In the genomic region with DNA sequence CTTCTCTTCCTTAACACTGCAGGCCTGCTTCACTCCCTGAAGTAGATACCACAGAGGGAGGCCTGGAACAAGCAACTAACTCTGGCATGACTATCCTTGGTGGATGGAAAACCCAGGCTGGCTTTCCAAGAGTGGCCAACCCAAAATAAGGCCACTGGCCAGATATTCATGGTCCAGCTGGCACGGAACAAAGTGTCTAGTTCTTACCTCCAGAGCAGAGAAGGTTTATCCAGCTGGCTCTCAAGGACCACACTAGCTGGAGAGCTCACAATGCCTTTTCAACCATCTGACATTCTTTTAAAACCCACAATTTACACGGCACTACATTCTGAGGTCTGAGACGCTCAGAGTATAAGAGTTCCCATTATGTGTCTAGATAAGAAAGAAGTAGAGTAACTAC, we compare ENCODE assay signal across 11 mouse cellular contexts. TPM values are rescaled to one million over a fixed set of nuclear protein-coding genes. Genes with fewer than 3 reads are reported as not detected.
A peak's percentile ranks its signal among the peaks of the same experiment; 100 is the strongest.
DNase-seq lines count a peak whose midpoint lies in the region; TF ChIP-seq lines count a peak whose summit lies in the region.
"Had no signal": no experiment of that assay in that cellular context is flagged by ENCODE, and none has a peak within 500 bp of the region (broad histone marks: within the 10 kb centered on the region; RNA-seq: fewer than 3 reads in every experiment).

No protein-coding gene starts in this region.

- no peak overlapping the region for H3K9ac ChIP-seq in heart, adult 2 months (ENCODE audit: low read depth, low read length)
- H3K9ac ChIP-seq: hindbrain, embryonic 15.5 days had no signal

- DNase-seq in heart, adult 2 months: peak; percentile 32 to 62
- no peak for DNase-seq in heart, embryonic 10.5 days (ENCODE audit: low spot score)
- DNase-seq in right cerebral cortex, adult 18-20 months: peak; percentile 33
- DNase-seq in right cerebral cortex, postnatal 14 days: no peak
- DNase-seq in gastrocnemius, adult 8-10 months (ENCODE audit: low spot score in 2 of 2): peak; percentile 34 to 47
- DNase-seq in skeletal muscle tissue, adult 2 months (ENCODE audit: low read depth, low spot score): peak; percentile 49
- DNase-seq in embryonic facial prominence, embryonic 10.5 days (ENCODE audit: low spot score): no peak
- no peak for DNase-seq in thymus, postnatal 25 days

- no peak overlapping the region for H3K4me3 ChIP-seq in heart, adult 2 months
- no peak overlapping the region for H3K4me3 ChIP-seq in heart, embryonic 10.5 days
- no peak overlapping the region for H3K4me3 ChIP-seq in embryonic facial prominence, embryonic 10.5 days
- H3K4me3 ChIP-seq: hindbrain, embryonic 15.5 days; megakaryocyte, embryonic 14.5 days had no signal

- no peak for TF ChIP-seq POLR2A in heart, adult 2 months (IDR thresholded peaks at IDR 0.05; ENCODE audit: insufficient read depth, low read depth, low read length)

- H3K9me3 ChIP-seq in heart, embryonic 10.5 days: no peaks in the 10 kb centered on the region
- no peaks in the 10 kb centered on the region for H3K9me3 ChIP-seq in embryonic facial prominence, embryonic 10.5 days
- H3K9me3 ChIP-seq: hindbrain, embryonic 15.5 days had no signal

- no peaks in the 10 kb centered on the region for H3K36me3 ChIP-seq in heart, adult 2 months (ENCODE audit: control insufficient read depth, insufficient read depth, low read length)
- no peaks in the 10 kb centered on the region for H3K36me3 ChIP-seq in heart, embryonic 10.5 days
- H3K36me3 ChIP-seq in embryonic facial prominence, embryonic 10.5 days (replicated peaks): no peaks in the 10 kb centered on the region
- H3K36me3 ChIP-seq: hindbrain, embryonic 15.5 days had no signal

- H3K79me2 ChIP-seq in heart, adult 2 months (replicated peaks; ENCODE audit: control insufficient read depth, insufficient read depth, low read length): no peaks in the 10 kb centered on the region; the same call in none of the 2 replicates

- TF ChIP-seq CTCF in heart, adult 2 months (IDR thresholded peaks at IDR 0.05): no peak

- H3K27ac ChIP-seq in heart, adult 2 months: no peak overlapping the region
- no peak overlapping the region for H3K27ac ChIP-seq in heart, embryonic 10.5 days
- no peak overlapping the region for H3K27ac ChIP-seq in embryonic facial prominence, embryonic 10.5 days (replicated peaks)
- H3K27ac ChIP-seq: hindbrain, embryonic 15.5 days had no signal

- peaks cover 2% of the 10 kb centered on the region for H3K4me1 ChIP-seq in heart, adult 2 months (ENCODE audit: control insufficient read depth, insufficient read depth, low read length)
- no peaks in the 10 kb centered on the region for H3K4me1 ChIP-seq in heart, embryonic 10.5 days
- H3K4me1 ChIP-seq in embryonic facial prominence, embryonic 10.5 days: peaks cover 16% of the 10 kb centered on the region; the same call in 1 of the 2 replicates

- H3K27me3 ChIP-seq in heart, adult 2 months (ENCODE audit: control insufficient read depth, insufficient read depth, low read length): no peaks in the 10 kb centered on the region
- no peaks in the 10 kb centered on the region for H3K27me3 ChIP-seq in heart, embryonic 10.5 days (ENCODE audit: insufficient read depth, poor library complexity, severe bottlenecking)
- no peaks in the 10 kb centered on the region for H3K27me3 ChIP-seq in embryonic facial prominence, embryonic 10.5 days (replicated peaks; ENCODE audit: low read depth, poor library complexity, severe bottlenecking)
- H3K27me3 ChIP-seq: CH12.LX; hindbrain, embryonic 15.5 days; megakaryocyte, embryonic 14.5 days had no signal

- no peak for TF ChIP-seq EP300 in heart, adult 2 months (IDR thresholded peaks at IDR 0.05; ENCODE audit: insufficient read depth, low read depth, low read length)

- WGBS in heart, adult 2 months: 62% methylated on average over 3 of the region's 3 CpGs
- WGBS in heart, embryonic 10.5 days: 75% methylated on average over 3 of the region's 3 CpGs
- 77% methylated on average over 3 of the region's 3 CpGs for WGBS in embryonic facial prominence, embryonic 10.5 days

- intact Hi-C loops in heart, adult 2 months (cut with DNase I): no loop called here

RNA-seq across cellular contexts. Expression of gene Rnf24, which starts 8.2 kb away (rescaled TPM):
- total RNA-seq in heart, adult 2 months (2021): 1 to 10 TPM; 2.9 to 3.9 TPM
- polyA plus RNA-seq in heart, adult 2 months (2012; rRNA removed): 2.7 and 3.5 TPM in 2 replicates
- 2.0 and 3.0 TPM in 2 replicates for polyA plus RNA-seq in heart, embryonic 10.5 days (2016; fragmentation: Nextera tagmentation; extraction: Ambion mirVana)
- total RNA-seq in gastrocnemius, adult 8-10 months (2022): 1 to 10 TPM; 1.4 to 2.3 (median 1.4) TPM
- polyA plus RNA-seq in embryonic facial prominence, embryonic 10.5 days (2016; fragmentation: Nextera tagmentation; extraction: Ambion mirVana): 8.1 and 9.7 TPM in 2 replicates

Comparison
In these comparisons a context has a peak if more than half of its experiments do, and no peak if none do; other contexts are left out.
1. DNase-seq: peak in heart, adult 2 months (2 of 2), right cerebral cortex, adult 18-20 months (single experiment), gastrocnemius, adult 8-10 months (2 of 2) and skeletal muscle tissue, adult 2 months (single experiment); none in heart, embryonic 10.5 days (single experiment), right cerebral cortex, postnatal 14 days (single experiment), embryonic facial prominence, embryonic 10.5 days (single experiment) and thymus, postnatal 25 days (single experiment).